In the genomic region with DNA sequence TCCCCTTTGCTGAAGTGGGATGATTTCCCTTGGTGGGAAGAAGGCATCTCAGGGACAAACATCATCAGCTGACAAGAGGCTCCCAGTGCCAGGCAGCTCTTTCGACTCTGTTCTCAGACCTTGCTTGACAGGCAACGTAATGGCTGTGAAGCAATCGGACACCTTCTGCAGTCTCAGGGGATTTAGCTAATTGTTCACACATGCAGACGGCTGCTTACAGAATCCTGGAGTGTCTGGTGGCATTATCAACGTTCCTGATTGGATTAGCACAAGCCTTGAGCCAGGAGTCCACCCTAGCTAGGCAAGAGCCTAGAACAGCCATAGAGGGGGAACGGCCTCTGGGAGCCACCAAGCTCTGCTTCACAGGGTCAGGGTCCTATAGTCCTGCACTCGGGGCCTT, we compare ENCODE assay signal across 14 mouse cellular contexts. TPM values are rescaled to one million over a fixed set of nuclear protein-coding genes. Genes with fewer than 3 reads are reported as not detected.
A peak's percentile ranks its signal among the peaks of the same experiment; 100 is the strongest.
DNase-seq lines count a peak whose midpoint lies in the region; ATAC-seq and TF ChIP-seq lines count a peak whose summit lies in the region.
"Had no signal": no experiment of that assay in that cellular context is flagged by ENCODE, and none has a peak within 500 bp of the region (broad histone marks: within the 10 kb centered on the region; RNA-seq: fewer than 3 reads in every experiment).

No protein-coding gene starts in this region.

- no peak for TF ChIP-seq CTCF in brain, embryonic 14.5 days (IDR thresholded peaks at IDR 0.05; ENCODE audit: borderline replicate concordance, extremely low read depth, insufficient read depth, insufficient read length)

- H3K27me3 ChIP-seq in hindbrain, embryonic 10.5 days (ENCODE audit: insufficient read depth, poor library complexity, severe bottlenecking) = no peaks in the 10 kb centered on the region
- no peaks in the 10 kb centered on the region for H3K27me3 ChIP-seq in hindbrain, embryonic 16.5 days (replicated peaks; ENCODE audit: control insufficient read depth, insufficient read depth, low read length)
- H3K27me3 ChIP-seq in limb, embryonic 10.5 days (ENCODE audit: low read depth, poor library complexity, severe bottlenecking) = no peaks in the 10 kb centered on the region
- H3K27me3 ChIP-seq: forebrain, embryonic 13.5 days; neural tube, embryonic 12.5 days had no signal

- peaks cover 73% of the 10 kb centered on the region for H3K36me3 ChIP-seq in hindbrain, embryonic 10.5 days
- no peaks in the 10 kb centered on the region for H3K36me3 ChIP-seq in hindbrain, embryonic 16.5 days (ENCODE audit: control insufficient read depth, insufficient read depth, low read length)
- H3K36me3 ChIP-seq in limb, embryonic 10.5 days = no peaks in the 10 kb centered on the region
- H3K36me3 ChIP-seq: midbrain, embryonic 12.5 days had no signal

- peak; percentile 41 for DNase-seq in embryo, embryonic 11 days
- no peak for DNase-seq in embryo, embryonic 9.5 days (ENCODE audit: extremely low spot score)
- peak; percentile 51 for DNase-seq in hindbrain, embryonic 10.5 days (ENCODE audit: low spot score)
- DNase-seq in brain, embryonic 14.5 days (ENCODE audit: low read depth) = peak; percentile 51
- DNase-seq in limb, embryonic 10.5 days (ENCODE audit: low spot score) = no peak
- no peak for DNase-seq in gastrocnemius, adult 18-20 months (ENCODE audit: low spot score)
- no peak for DNase-seq in T-cell, adult 2 months (ENCODE audit: low spot score)
- DNase-seq: adrenal gland, postnatal 25 days; kidney, postnatal 25 days; thymus, adult 18-20 months had no signal

- peak overlapping the region; percentile 25 for H3K27ac ChIP-seq in hindbrain, embryonic 10.5 days
- H3K27ac ChIP-seq in hindbrain, embryonic 16.5 days (ENCODE audit: low read depth, low read length) = no peak overlapping the region
- peak overlapping the region; percentile 44; the same call in 1 of the 2 replicates for H3K27ac ChIP-seq in limb, embryonic 10.5 days
- H3K27ac ChIP-seq: forebrain, embryonic 13.5 days; midbrain, embryonic 12.5 days; neural tube, embryonic 12.5 days had no signal

- H3K4me3 ChIP-seq in hindbrain, embryonic 10.5 days = no peak overlapping the region
- no peak overlapping the region for H3K4me3 ChIP-seq in hindbrain, embryonic 16.5 days (ENCODE audit: low read length)
- no peak overlapping the region for H3K4me3 ChIP-seq in limb, embryonic 10.5 days
- H3K4me3 ChIP-seq: forebrain, embryonic 13.5 days; midbrain, embryonic 12.5 days; neural tube, embryonic 12.5 days had no signal

- no peaks in the 10 kb centered on the region for H3K9me3 ChIP-seq in hindbrain, embryonic 10.5 days
- no peaks in the 10 kb centered on the region for H3K9me3 ChIP-seq in hindbrain, embryonic 16.5 days (ENCODE audit: control insufficient read depth, low read length)
- no peaks in the 10 kb centered on the region for H3K9me3 ChIP-seq in limb, embryonic 10.5 days (replicated peaks)
- H3K9me3 ChIP-seq: forebrain, embryonic 13.5 days; midbrain, embryonic 12.5 days; neural tube, embryonic 12.5 days had no signal

- peaks cover 34% of the 10 kb centered on the region for H3K4me1 ChIP-seq in hindbrain, embryonic 10.5 days (replicated peaks)
- peaks cover 4% of the 10 kb centered on the region for H3K4me1 ChIP-seq in hindbrain, embryonic 16.5 days (ENCODE audit: control insufficient read depth, insufficient read depth, low read depth, low read length)
- peaks cover 25% of the 10 kb centered on the region for H3K4me1 ChIP-seq in limb, embryonic 10.5 days

- no peak for TF ChIP-seq POLR2A in brain, embryonic 14.5 days (IDR thresholded peaks at IDR 0.05; ENCODE audit: borderline replicate concordance, extremely low read depth, insufficient read depth, insufficient read length, poor library complexity, severe bottlenecking)

- no peak for ATAC-seq in hindbrain, embryonic 16.5 days
- ATAC-seq: forebrain, embryonic 13.5 days had no signal

- no peak overlapping the region for H3K9ac ChIP-seq in hindbrain, embryonic 16.5 days (ENCODE audit: low read depth, low read length)
- H3K9ac ChIP-seq: forebrain, embryonic 13.5 days; midbrain, embryonic 12.5 days; neural tube, embryonic 12.5 days had no signal

- 54% methylated on average over 7 of the region's 7 CpGs for WGBS in hindbrain, embryonic 10.5 days
- 45% methylated on average over 7 of the region's 7 CpGs for WGBS in hindbrain, embryonic 16.5 days
- 28% methylated on average over 7 of the region's 7 CpGs for WGBS in limb, embryonic 10.5 days

- no peak overlapping the region for H3K4me2 ChIP-seq in hindbrain, embryonic 16.5 days (ENCODE audit: low read length)
- H3K4me2 ChIP-seq: forebrain, embryonic 13.5 days; midbrain, embryonic 12.5 days; neural tube, embryonic 12.5 days had no signal

RNA-seq across cellular contexts. Expression of gene Ezr, which starts 30.2 kb away (rescaled TPM):
- 85.2 and 99.4 TPM in 2 replicates for polyA plus RNA-seq in hindbrain, embryonic 10.5 days (2016; fragmentation: Nextera tagmentation; extraction: Ambion mirVana)
- polyA plus RNA-seq in hindbrain, embryonic 16.5 days (2015; fragmentation: Nextera tagmentation; extraction: Ambion mirVana) = 69.9 and 73.3 TPM in 2 replicates
- 42.8 and 44.5 TPM in 2 replicates for polyA plus RNA-seq in brain, embryonic 14.5 days (2012; rRNA removed)
- 24.8 and 26.2 TPM in 2 replicates for polyA plus RNA-seq in limb, embryonic 10.5 days (2016; fragmentation: Nextera tagmentation; extraction: Ambion mirVana)
- total RNA-seq in gastrocnemius, adult 18-20 months (2021) = 1 to 10 TPM; 1.1 to 2.4 TPM

Comparison
In these comparisons a context has a peak if more than half of its experiments do, and no peak if none do; other contexts are left out.
1. DNase-seq: peak in embryo, embryonic 11 days (single experiment), hindbrain, embryonic 10.5 days (single experiment) and brain, embryonic 14.5 days (single experiment); none in embryo, embryonic 9.5 days (single experiment), limb, embryonic 10.5 days (single experiment), gastrocnemius, adult 18-20 months (single experiment) and T-cell, adult 2 months (single experiment).